Mouse (Mus musculus) gastrocnemius, adult 8-10 months (tissue): ENCODE results near the gene Gm11541. TPM values are rescaled to one million over a fixed set of nuclear protein-coding genes. Genes with fewer than 3 reads are reported as not detected.

ENCODE experiments used
- total RNA-seq, 4 experiments: library from RNA; stranded (reverse); gene quantifications; 2 replicates each; pipeline ENCODE4 v1.2.4; 2022

The Gm11541 gene
- total RNA-seq, 4 experiments from 2014 or later, result not detected

Other genes starting within 250 kb of the Gm11541 start
- gene Cacna1g, start 230.3 kb downstream of the Gm11541 start, total RNA-seq, result 1 to 10 TPM in 2 of 4 experiments, under 1 TPM in 2; 0.63 to 1.3 (median 0.86) TPM
- not detected for gene Spata20, start 218.3 kb downstream of the Gm11541 start, total RNA-seq
- gene Epn3, start 204.5 kb downstream of the Gm11541 start, total RNA-seq, result under 1 TPM in 1 of 4 experiments, not detected in 3; 0.11 TPM
- gene Mycbpap, start 182.8 kb downstream of the Gm11541 start, total RNA-seq, result not detected
- 1 to 10 TPM; 4.0 to 5.1 (median 4.4) TPM for gene Rsad1, start 155.2 kb downstream of the Gm11541 start, total RNA-seq
- gene Chad, start 139.5 kb downstream of the Gm11541 start, total RNA-seq, result 10 to 100 TPM in 2 of 4 experiments, 1 to 10 TPM in 2; 3.0 to 32.8 (median 13.1) TPM
- gene Acsf2, start 102.6 kb downstream of the Gm11541 start, total RNA-seq, result 1 to 10 TPM; 1.2 to 2.6 (median 1.9) TPM
- gene Lrrc59, start 74.7 kb downstream of the Gm11541 start, total RNA-seq, result 10 to 100 TPM; 35.1 to 44.4 (median 36.4) TPM
- 10 to 100 TPM; 43.5 to 48.0 (median 45.8) TPM for gene Mrpl27, start 50.7 kb downstream of the Gm11541 start, total RNA-seq
- not detected for gene Eme1, start 50.5 kb downstream of the Gm11541 start, total RNA-seq
- 1 to 10 TPM; 2.3 to 4.3 (median 3.7) TPM for gene Xylt2, start 27.0 kb downstream of the Gm11541 start, total RNA-seq
- gene Cdc34b, start 37.3 kb upstream of the Gm11541 start, total RNA-seq, result 1 to 10 TPM in 3 of 4 experiments, under 1 TPM in 1; 0.63 to 1.6 (median 1.1) TPM
- not detected for gene Tmem92, start 78.2 kb upstream of the Gm11541 start, total RNA-seq
- gene Col1a1, start 231.7 kb upstream of the Gm11541 start, total RNA-seq, result 10 to 100 TPM; 30.9 to 90.6 (median 45.9) TPM